Mouse (Mus musculus) fibroblast of lung, adult 2 months (primary cell): ENCODE data around the gene Mospd3.

Experiments used
- DNase-seq: peaks from one replicate; pipeline ENCODE4 v3.0.0-alpha.2; 2011; ENCODE audit warnings: low read depth

Mospd3 gene

GRCm38 (mm10) chr5:137600619-137601364, at the start of gene Mospd3:
TSS of gene Mospd3 (minus strand) at chr5:137601058.
- peak; percentile 99 for DNase-seq

GRCm38 (mm10) chr5:137649669-137650571, 49.1 kb upstream of the Mospd3 start:
- no peak for DNase-seq

- no peak for DNase-seq
These were observed 48.4 kb upstream of the Mospd3 start for GRCm38 (mm10) chr5:137649251-137649650.

GRCm38 (mm10) chr5:137647827-137648601, 47.2 kb upstream of the Mospd3 start:
- no peak for DNase-seq

- no peak for DNase-seq
These were observed 44.8 kb upstream of the Mospd3 start, which contains the start of gene Irs3 for GRCm38 (mm10) chr5:137645652-137646091. TSS of gene Irs3 (minus strand) at chr5:137645714.

GRCm38 (mm10) chr5:137645091-137645651, 44.3 kb upstream of the Mospd3 start:
- DNase-seq = no peak

GRCm38 (mm10) chr5:137644484-137644883, 43.6 kb upstream of the Mospd3 start:
- no peak for DNase-seq

GRCm38 (mm10) chr5:137642886-137643285, 42.0 kb upstream of the Mospd3 start:
- DNase-seq = no peak

- no peak for DNase-seq
These were observed 40.2 kb upstream of the Mospd3 start, which contains the start of gene Sap25 for GRCm38 (mm10) chr5:137641054-137641453. TSS of gene Sap25 (plus strand) at chr5:137641334.

- DNase-seq = no peak
These were observed 38.6 kb upstream of the Mospd3 start for GRCm38 (mm10) chr5:137639472-137639871.

GRCm38 (mm10) chr5:137633397-137634084, 32.7 kb upstream of the Mospd3 start:
- DNase-seq = no peak

GRCm38 (mm10) chr5:137631591-137631990, 30.7 kb upstream of the Mospd3 start:
- DNase-seq = no peak

GRCm38 (mm10) chr5:137631171-137631570, 30.3 kb upstream of the Mospd3 start:
- DNase-seq = no peak

- no peak for DNase-seq
These were observed 29.7 kb upstream of the Mospd3 start for GRCm38 (mm10) chr5:137630602-137631001.

GRCm38 (mm10) chr5:137629906-137630545, 29.2 kb upstream of the Mospd3 start:
- DNase-seq = no peak

GRCm38 (mm10) chr5:137629306-137629721, 28.5 kb upstream of the Mospd3 start:
- DNase-seq = no peak

- peak; percentile 100 for DNase-seq
These were observed 27.8 kb upstream of the Mospd3 start, which contains the start of the genes Fbxo24, Lrch4 and Gm20605 for GRCm38 (mm10) chr5:137628498-137629305. TSS of gene Fbxo24 (minus strand) at chr5:137629002. TSS of gene Lrch4 (plus strand) at chr5:137629121. TSS of gene Gm20605 (plus strand) at chr5:137629175.

- DNase-seq = no peak
These were observed 27.1 kb upstream of the Mospd3 start for GRCm38 (mm10) chr5:137627991-137628390.

- no peak for DNase-seq
These were observed 23.2 kb upstream of the Mospd3 start for GRCm38 (mm10) chr5:137623937-137624530.
